Mouse (Mus musculus): ENCODE data around the gene Rbm19.

- TF ChIP-seq CTCF (IDR thresholded peaks at IDR 0.05; ENCODE audit: low read depth) = peak; percentile 100
- no peak for TF ChIP-seq EP300 (optimal IDR thresholded peaks at IDR 0.05)
Observed at GRCm38 (mm10) chr5:120102732-120103131, 13.5 kb upstream of the Rbm19 start.

Data from stomach, postnatal 0 days (tissue).